Mouse (Mus musculus) layer of hippocampus, adult 18-20 months (tissue): ENCODE data around the gene Olfr125. TPM values are rescaled to one million over a fixed set of nuclear protein-coding genes. Genes with fewer than 3 reads are reported as not detected.

ENCODE experiments used
- DNase-seq, 2 experiments: peaks; one replicate each; pipeline ENCODE4 v3.0.0; 2022; ENCODE audit warnings: low spot score in 2 of 2
- long read RNA-seq: library from polyadenylated mRNA; stranded (forward); transcript quantifications from one replicate; pipeline ENCODE4 v2.0.0, GENCODE M21; 2021
- total RNA-seq, 2 experiments: library from RNA; stranded (reverse); gene quantifications; 2 replicates each; pipeline ENCODE4 v1.2.3; 2021

Gene Olfr125
- not detected for total RNA-seq
- long read RNA-seq = 0 reads

DNA sequence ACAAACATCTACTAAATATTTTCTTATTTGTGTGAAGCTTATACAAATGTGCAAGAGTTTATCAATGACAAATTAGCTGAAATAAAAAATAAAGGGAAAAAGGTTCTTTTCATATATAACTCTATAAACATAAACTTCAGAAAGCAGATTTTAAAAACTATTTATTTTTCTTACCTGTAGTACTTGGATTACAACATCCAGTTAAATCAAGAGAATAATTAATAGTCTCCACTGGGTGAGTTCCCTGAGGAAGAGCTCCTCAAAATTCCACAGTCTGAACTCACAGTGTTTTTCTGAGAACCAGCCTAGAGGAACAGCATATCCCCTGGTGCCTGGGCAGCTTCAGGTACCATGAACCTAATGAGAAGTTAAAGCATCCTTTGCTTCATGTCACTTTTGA lies at the start of gene Olfr125:
Olfr125 (plus strand) TSS at position 301 of the 400 bp plus-strand sequence.
- DNase-seq = no peak

- DNase-seq = no peak
These were observed 39.5 kb upstream of the Olfr125 start, which contains the start of gene Olfr123 for GRCm38 (mm10) chr17:37793229-37793628. TSS of gene Olfr123 (plus strand) at chr17:37793529.

DNA sequence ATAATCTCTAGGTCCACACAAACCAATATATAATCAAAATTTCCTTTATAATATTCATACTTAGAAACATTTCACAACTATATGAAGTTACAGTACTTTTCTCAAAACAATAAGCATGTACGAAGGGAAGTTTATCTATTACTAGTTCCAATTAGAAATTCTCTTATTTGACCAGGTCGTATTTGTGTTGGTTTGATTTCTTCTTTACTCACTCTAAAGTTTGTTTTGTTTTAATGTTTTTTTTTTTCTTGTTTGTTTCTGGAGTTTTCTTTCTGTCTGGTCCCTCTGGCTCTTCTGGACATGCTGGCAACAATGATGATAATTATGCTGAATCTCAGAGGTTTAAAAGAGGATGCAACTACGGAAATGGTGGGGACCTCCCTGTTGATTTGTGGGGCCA lies 33.2 kb upstream of the Olfr125 start, which contains the start of gene Olfr124:
Olfr124 (plus strand) TSS at position 301 of the 400 bp plus-strand sequence.
- DNase-seq = no peak

GRCm38 (mm10) chr17:37847183-37847582 lies 14.4 kb downstream of the Olfr125 start, which contains the start of gene Olfr126:
TSS of gene Olfr126 (plus strand) at chr17:37847483.
- DNase-seq = no peak

- DNase-seq = no peak
These were observed 31.2 kb downstream of the Olfr125 start for GRCm38 (mm10) chr17:37863901-37864300.

DNA sequence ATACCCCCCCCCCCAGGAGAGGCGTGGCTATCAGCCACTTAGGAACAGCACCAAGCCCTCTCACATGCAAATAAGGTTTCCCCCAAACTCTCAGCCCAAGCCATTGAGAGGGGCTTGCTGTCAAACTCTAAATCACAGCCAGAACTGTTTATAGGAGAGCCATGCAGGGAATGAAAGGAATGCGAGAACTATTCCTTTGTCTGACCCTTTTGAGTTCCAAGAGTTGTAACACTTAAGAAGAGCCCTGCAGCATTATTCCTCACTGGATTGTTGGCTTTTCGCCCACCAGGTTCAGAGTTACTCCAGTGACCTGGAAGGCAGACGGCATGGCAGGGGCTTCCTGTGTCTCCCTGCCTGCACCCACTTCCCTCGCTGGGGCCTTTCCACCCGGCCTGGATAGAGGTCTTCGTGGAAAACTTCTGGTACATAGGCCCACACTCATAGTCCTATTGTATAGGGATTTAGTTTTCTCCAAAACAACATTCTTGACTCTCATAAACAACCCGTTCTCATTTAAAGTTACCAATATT lies 37.0 kb downstream of the Olfr125 start:
- no peak for DNase-seq

DNA sequence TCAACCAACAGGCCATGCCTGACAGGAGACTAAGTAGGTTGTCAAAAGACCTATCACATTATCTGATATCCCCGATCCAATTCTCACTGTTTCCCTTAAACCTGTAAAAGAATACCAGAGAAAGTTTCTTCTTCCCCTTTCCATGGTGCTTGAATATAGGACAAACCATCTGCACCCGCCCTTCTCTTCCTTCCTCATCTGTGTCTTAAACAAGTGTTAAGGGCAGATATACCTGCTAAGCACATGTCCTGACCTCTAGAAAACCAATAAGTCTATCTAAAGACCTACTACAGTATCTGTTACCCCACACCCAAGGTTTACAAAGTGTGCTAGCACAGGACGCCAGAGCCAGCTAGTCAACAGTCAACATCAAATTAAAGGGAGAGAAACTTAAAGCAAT lies 41.1 kb downstream of the Olfr125 start:
- no peak for DNase-seq

Other genes with a start within 250 kb of the Olfr125 start
- gene Olfr114, start 240.2 kb upstream of the Olfr125 start, total RNA-seq = not detected
- not detected for gene Olfr115, start 205.8 kb upstream of the Olfr125 start, total RNA-seq
- not detected for gene Olfr116, start 205.8 kb upstream of the Olfr125 start, total RNA-seq
- not detected for gene Olfr117, start 169.2 kb upstream of the Olfr125 start, total RNA-seq
- gene Olfr118, start 166.0 kb upstream of the Olfr125 start, total RNA-seq = not detected
- not detected for gene Olfr119, start 136.4 kb upstream of the Olfr125 start, total RNA-seq
- gene Olfr120, start 111.1 kb upstream of the Olfr125 start, total RNA-seq = not detected
- not detected for gene Olfr121, start 84.1 kb upstream of the Olfr125 start, total RNA-seq
- not detected for gene Olfr122, start 64.3 kb upstream of the Olfr125 start, total RNA-seq
- gene Olfr123, start 39.4 kb upstream of the Olfr125 start, total RNA-seq = not detected
- not detected for gene Olfr124, start 33.1 kb upstream of the Olfr125 start, total RNA-seq
- gene Olfr126, start 14.5 kb downstream of the Olfr125 start, total RNA-seq = not detected
- gene Olfr127, start 67.5 kb downstream of the Olfr125 start, total RNA-seq = not detected
- not detected for gene Olfr128, start 87.6 kb downstream of the Olfr125 start, total RNA-seq
- not detected for gene Olfr761, start 120.1 kb downstream of the Olfr125 start, total RNA-seq
- gene Olfr129, start 227.1 kb downstream of the Olfr125 start, total RNA-seq = not detected
- not detected for gene Olfr130, start 231.0 kb downstream of the Olfr125 start, total RNA-seq